Mouse (Mus musculus) bone marrow macrophage, adult 2 months (primary cell): ENCODE data around the gene Dock1.

Experiments used
- CTCF ChIP-seq: IDR thresholded peaks from 2 replicates; pipeline ENCODE4 v1.5.1; 2012; ENCODE audit warnings: low read depth, mild to moderate bottlenecking, low read length, moderate library complexity
- POLR2A ChIP-seq: IDR thresholded peaks from 2 replicates; pipeline ENCODE4 v1.6.1; 2012; ENCODE audit warnings: mild to moderate bottlenecking, low read depth, low read length, borderline replicate concordance

GRCm38 (mm10) chr7:135010997-135011396, 340.5 kb downstream of the Dock1 start:
- TF ChIP-seq CTCF = no peak
- TF ChIP-seq POLR2A = no peak
